Mouse (Mus musculus) embryonic facial prominence, embryonic 10.5 days (tissue): Measurements from ENCODE around the gene Spn. TPM values are rescaled to one million over a fixed set of nuclear protein-coding genes. Genes with fewer than 3 reads are reported as not detected.

Source experiments
- DNase-seq: peaks from one replicate; pipeline ENCODE4 v3.0.0-alpha.2; 2017; ENCODE audit warnings: low spot score
- H3K27ac ChIP-seq: fragments of 300-500 bp; sonication (generic); replicated peaks from 2 replicates; pipeline ENCODE4 v1.5.1; 2016; ENCODE audit warnings: mild to moderate bottlenecking
- H3K27me3 ChIP-seq: fragments of 300-500 bp; sonication (generic); replicated peaks from 2 replicates; pipeline ENCODE4 v1.6.1; 2016; ENCODE audit warnings: low read depth, mild to moderate bottlenecking; ENCODE audit not compliant: poor library complexity, severe bottlenecking
- H3K36me3 ChIP-seq: fragments of 300-500 bp; sonication (generic); replicated peaks from 2 replicates; pipeline ENCODE4 v1.6.1; 2016; ENCODE audit warnings: mild to moderate bottlenecking, moderate library complexity
- H3K4me1 ChIP-seq: fragments of 300-500 bp; sonication (generic); 2 replicates; pipeline ENCODE4 v1.6.1; 2016
- H3K4me3 ChIP-seq: fragments of 300-500 bp; sonication (generic); 2 replicates; pipeline ENCODE4 v1.5.1; 2016; ENCODE audit warnings: mild to moderate bottlenecking, moderate library complexity
- H3K9me3 ChIP-seq: fragments of 300-500 bp; sonication (generic); 2 replicates; pipeline ENCODE4 v1.6.1; 2016; ENCODE audit warnings: mild to moderate bottlenecking
- WGBS: fragments of 180-500 bp; shearing (Covaris S2); methylation state at CpG from one replicate; pipeline ENCODE4 v1.1.7; 2016; 5-methylcytosine and 5-hydroxymethylcytosine counted together
- polyA plus RNA-seq: library from polyadenylated mRNA; unstranded; fragments of >200 nt; fragmentation: Nextera tagmentation; extraction: Ambion mirVana; gene quantifications from 2 replicates; pipeline ENCODE4 v1.2.1, GENCODE M21; 2016

The Spn gene
- polyA plus RNA-seq, 1 experiment from 2014 or later: 0.04 TPM

GRCm38 (mm10) chr7:127162546-127162945 is 24.9 kb upstream of the Spn start:
- Histone ChIP-seq H3K27me3 (no peaks in the 10 kb centered on the region), H3K36me3 (no peaks in the 10 kb centered on the region)

GRCm38 (mm10) chr7:127157548-127157947 is 19.9 kb upstream of the Spn start:
- H3K27ac ChIP-seq: no peak overlapping the region
- H3K4me3 ChIP-seq: no peak overlapping the region
- WGBS: 95% methylated on average over 4 of the region's 4 CpGs
- no peaks in the 10 kb centered on the region for H3K4me1 ChIP-seq
- H3K9me3 ChIP-seq: no peaks in the 10 kb centered on the region
- no peaks in the 10 kb centered on the region for H3K36me3 ChIP-seq
- H3K27me3 ChIP-seq: no peaks in the 10 kb centered on the region
- no peak for DNase-seq

More at GRCm38 (mm10) chr7:127162546-127162945, 24.9 kb upstream of the Spn start:
- Histone ChIP-seq H3K4me3 (no peak overlapping the region), H3K9me3 (no peaks in the 10 kb centered on the region), H3K4me1 (no peaks in the 10 kb centered on the region), H3K27ac (no peak overlapping the region)
- DNase-seq: no peak
- WGBS: 85% methylated on average over 5 of the region's 5 CpGs

GRCm38 (mm10) chr7:127153477-127153876 is 15.9 kb upstream of the Spn start:
- H3K4me1 ChIP-seq: no peaks in the 10 kb centered on the region

GRCm38 (mm10) chr7:127152464-127152863 is 14.8 kb upstream of the Spn start:
- Histone ChIP-seq H3K4me3 (no peak overlapping the region), H3K27ac (no peak overlapping the region), H3K27me3 (no peaks in the 10 kb centered on the region), H3K9me3 (no peaks in the 10 kb centered on the region), H3K4me1 (no peaks in the 10 kb centered on the region), H3K36me3 (no peaks in the 10 kb centered on the region)
- 91% methylated on average over 6 of the region's 6 CpGs for WGBS
- DNase-seq: no peak

More at GRCm38 (mm10) chr7:127153477-127153876, 15.9 kb upstream of the Spn start:
- Histone ChIP-seq H3K27ac (no peak overlapping the region), H3K4me3 (no peak overlapping the region), H3K9me3 (no peaks in the 10 kb centered on the region), H3K36me3 (no peaks in the 10 kb centered on the region), H3K27me3 (no peaks in the 10 kb centered on the region)
- WGBS: 87% methylated on average over 3 of the region's 3 CpGs
- no peak for DNase-seq

GRCm38 (mm10) chr7:127147901-127148300 is 10.3 kb upstream of the Spn start:
- peaks cover 13% of the 10 kb centered on the region for H3K4me1 ChIP-seq

GRCm38 (mm10) chr7:127146267-127146603 is 8.6 kb upstream of the Spn start:
- Histone ChIP-seq H3K36me3 (no peaks in the 10 kb centered on the region), H3K27ac (no peak overlapping the region), H3K4me3 (no peak overlapping the region), H3K9me3 (no peaks in the 10 kb centered on the region), H3K4me1 (peaks cover 13% of the 10 kb centered on the region), H3K27me3 (no peaks in the 10 kb centered on the region)
- WGBS: 55% methylated on average over 2 of the region's 2 CpGs
- no peak for DNase-seq

More at GRCm38 (mm10) chr7:127147901-127148300, 10.3 kb upstream of the Spn start:
- Histone ChIP-seq H3K9me3 (no peaks in the 10 kb centered on the region), H3K4me3 (no peak overlapping the region), H3K27ac (no peak overlapping the region), H3K27me3 (no peaks in the 10 kb centered on the region), H3K36me3 (no peaks in the 10 kb centered on the region)
- 79% methylated on average over 3 of the region's 3 CpGs for WGBS
- no peak for DNase-seq

GRCm38 (mm10) chr7:127145387-127146266 is 8.0 kb upstream of the Spn start:
- Histone ChIP-seq H3K27ac (no peak overlapping the region; the same call in 1 of the 2 replicates), H3K4me3 (no peak overlapping the region), H3K4me1 (peaks cover 13% of the 10 kb centered on the region), H3K27me3 (no peaks in the 10 kb centered on the region), H3K9me3 (no peaks in the 10 kb centered on the region), H3K36me3 (no peaks in the 10 kb centered on the region)
- 51% methylated on average over 9 of the region's 9 CpGs for WGBS
- peak; percentile 49 for DNase-seq

- WGBS: 88% methylated on average over 7 of the region's 7 CpGs
- H3K27ac ChIP-seq: no peak overlapping the region
- no peaks in the 10 kb centered on the region for H3K9me3 ChIP-seq
- no peak for DNase-seq
- H3K27me3 ChIP-seq: no peaks in the 10 kb centered on the region
- no peak overlapping the region for H3K4me3 ChIP-seq
- no peaks in the 10 kb centered on the region for H3K36me3 ChIP-seq
- peaks cover 13% of the 10 kb centered on the region for H3K4me1 ChIP-seq
These were observed 6.8 kb upstream of the Spn start for GRCm38 (mm10) chr7:127144412-127144811.

GRCm38 (mm10) chr7:127142666-127143065 is 5.0 kb upstream of the Spn start:
- no peak overlapping the region for H3K27ac ChIP-seq
- H3K4me3 ChIP-seq: no peak overlapping the region
- H3K4me1 ChIP-seq: peaks cover 13% of the 10 kb centered on the region
- 89% methylated on average over 4 of the region's 4 CpGs for WGBS
- H3K9me3 ChIP-seq: no peaks in the 10 kb centered on the region
- no peak for DNase-seq
- H3K27me3 ChIP-seq: no peaks in the 10 kb centered on the region
- no peaks in the 10 kb centered on the region for H3K36me3 ChIP-seq

- no peaks in the 10 kb centered on the region for H3K27me3 ChIP-seq
- no peak overlapping the region for H3K27ac ChIP-seq
- no peak for DNase-seq
- no peaks in the 10 kb centered on the region for H3K9me3 ChIP-seq
- H3K36me3 ChIP-seq: no peaks in the 10 kb centered on the region
- H3K4me1 ChIP-seq: peaks cover 13% of the 10 kb centered on the region
- no peak overlapping the region for H3K4me3 ChIP-seq
- WGBS: 52% methylated on average over 2 of the region's 2 CpGs
These were observed 4.6 kb upstream of the Spn start for GRCm38 (mm10) chr7:127142214-127142613.

- DNase-seq: no peak
- Histone ChIP-seq H3K4me1 (peaks cover 4% of the 10 kb centered on the region), H3K36me3 (no peaks in the 10 kb centered on the region), H3K9me3 (no peaks in the 10 kb centered on the region), H3K27ac (no peak overlapping the region), H3K27me3 (no peaks in the 10 kb centered on the region), H3K4me3 (no peak overlapping the region)
- WGBS: 71% methylated on average over 7 of the region's 7 CpGs
These were observed 3.2 kb upstream of the Spn start for GRCm38 (mm10) chr7:127140623-127141404.

GRCm38 (mm10) chr7:127139562-127139961 is 1.9 kb upstream of the Spn start:
- no peak overlapping the region for H3K4me3 ChIP-seq
- no peaks in the 10 kb centered on the region for H3K4me1 ChIP-seq
- H3K27me3 ChIP-seq: no peaks in the 10 kb centered on the region
- no peaks in the 10 kb centered on the region for H3K9me3 ChIP-seq
- DNase-seq: no peak
- no peaks in the 10 kb centered on the region for H3K36me3 ChIP-seq
- H3K27ac ChIP-seq: no peak overlapping the region
- WGBS: 63% methylated on average over 5 of the region's 5 CpGs

- Histone ChIP-seq H3K27ac (no peak overlapping the region), H3K4me3 (no peak overlapping the region), H3K9me3 (no peaks in the 10 kb centered on the region), H3K36me3 (no peaks in the 10 kb centered on the region), H3K27me3 (no peaks in the 10 kb centered on the region), H3K4me1 (no peaks in the 10 kb centered on the region)
- 93% methylated on average over 7 of the region's 7 CpGs for WGBS
- DNase-seq: no peak
These were observed 1.5 kb upstream of the Spn start for GRCm38 (mm10) chr7:127139100-127139499.
